Mouse (Mus musculus) cerebellum, postnatal 10 days (tissue): Measurements from ENCODE around the gene Msrb3.

Experiments used
- DNase-seq, 2 experiments: peaks; one replicate each; pipeline ENCODE4 v3.0.0; 2021; ENCODE audit warnings: mixed read lengths in 2 of 2

The Msrb3 gene

GRCm38 (mm10) chr10:120857531-120858001, 41.3 kb downstream of the Msrb3 start:
- peak; percentile 65 to 70 for DNase-seq

- no peak for DNase-seq
Observed at GRCm38 (mm10) chr10:120854329-120854728, 44.6 kb downstream of the Msrb3 start.

GRCm38 (mm10) chr10:120853816-120854215, 45.1 kb downstream of the Msrb3 start:
- DNase-seq, result no peak

- peak; percentile 36 to 52 for DNase-seq
Observed at GRCm38 (mm10) chr10:120851196-120851781, 47.6 kb downstream of the Msrb3 start.

- no peak for DNase-seq
Observed at GRCm38 (mm10) chr10:120850391-120851195, 48.3 kb downstream of the Msrb3 start.

- DNase-seq, result no peak
Observed at GRCm38 (mm10) chr10:120848677-120849076, 50.2 kb downstream of the Msrb3 start.

- DNase-seq, result no peak
Observed at GRCm38 (mm10) chr10:120847785-120848184, 51.1 kb downstream of the Msrb3 start.

- DNase-seq, result no peak
Observed at GRCm38 (mm10) chr10:120839966-120840365, 58.9 kb downstream of the Msrb3 start.

- no peak for DNase-seq
Observed at GRCm38 (mm10) chr10:120834531-120834930, 64.4 kb downstream of the Msrb3 start.

- peak; percentile 55 to 66 for DNase-seq
Observed at GRCm38 (mm10) chr10:120833836-120834235, 65.1 kb downstream of the Msrb3 start.

GRCm38 (mm10) chr10:120827761-120828160, 71.1 kb downstream of the Msrb3 start:
- DNase-seq, result no peak

GRCm38 (mm10) chr10:120826795-120827669, 71.9 kb downstream of the Msrb3 start:
- no peak for DNase-seq

- DNase-seq, result no peak
Observed at GRCm38 (mm10) chr10:120826381-120826780, 72.5 kb downstream of the Msrb3 start.

- no peak for DNase-seq
Observed at GRCm38 (mm10) chr10:120825594-120825993, 73.3 kb downstream of the Msrb3 start.

GRCm38 (mm10) chr10:120821491-120822358, 77.2 kb downstream of the Msrb3 start:
- no peak for DNase-seq

- DNase-seq, result no peak
Observed at GRCm38 (mm10) chr10:120820781-120821300, 78.1 kb downstream of the Msrb3 start.

GRCm38 (mm10) chr10:120815290-120815689, 83.6 kb downstream of the Msrb3 start:
- no peak for DNase-seq

- DNase-seq, result no peak
Observed at GRCm38 (mm10) chr10:120811796-120812443, 87.0 kb downstream of the Msrb3 start.

- DNase-seq, result no peak
Observed at GRCm38 (mm10) chr10:120810832-120811571, 87.9 kb downstream of the Msrb3 start.

- no peak for DNase-seq
Observed at GRCm38 (mm10) chr10:120810053-120810696, 88.7 kb downstream of the Msrb3 start.
